Mouse (Mus musculus) lung, adult 2 months (tissue): Measurements from ENCODE around the gene Golgb1. TPM values are rescaled to one million over a fixed set of nuclear protein-coding genes. Genes with fewer than 3 reads are reported as not detected.

Source experiments
- DNase-seq: peaks from one replicate; pipeline ENCODE4 v3.0.0; 2022
- H3K4me1 ChIP-seq: fragments of 200-500 bp; 2 replicates; pipeline ENCODE4 v1.6.1; 2011; ENCODE audit warnings: low read length; ENCODE audit not compliant: control insufficient read depth, insufficient read depth
- H3K4me3 ChIP-seq: fragments of 200-500 bp; replicated peaks from 2 replicates; pipeline ENCODE3; 2011; ENCODE audit warnings: low read depth, mild to moderate bottlenecking, control low read depth, low read length; ENCODE audit errors: extremely low read depth
- CTCF ChIP-seq: fragments of 200-500 bp; IDR thresholded peaks from 2 replicates; pipeline ENCODE4 v1.5.1; 2011; ENCODE audit warnings: mild to moderate bottlenecking, low read length, control low read depth; ENCODE audit not compliant: insufficient read depth
- POLR2A ChIP-seq: fragments of 200-500 bp; IDR thresholded peaks from 2 replicates; pipeline ENCODE4 v1.6.1; 2011; ENCODE audit warnings: low read depth, mild to moderate bottlenecking, control low read depth, low read length, borderline replicate concordance; ENCODE audit errors: extremely low read depth
- WGBS: fragments of 180-500 bp; shearing (Covaris S2); methylation state at CpG from one replicate; pipeline ENCODE4 v1.1.7; 2018; 5-methylcytosine and 5-hydroxymethylcytosine counted together
- polyA plus RNA-seq: library from polyadenylated mRNA; depleted of rRNA; stranded (reverse); fragments of >200 nt; gene quantifications from 2 replicates; pipeline ENCODE4 v1.2.3, GENCODE M21; 2012

Gene Golgb1
- polyA plus RNA-seq, 1 experiment, result 48.6 TPM

DNA sequence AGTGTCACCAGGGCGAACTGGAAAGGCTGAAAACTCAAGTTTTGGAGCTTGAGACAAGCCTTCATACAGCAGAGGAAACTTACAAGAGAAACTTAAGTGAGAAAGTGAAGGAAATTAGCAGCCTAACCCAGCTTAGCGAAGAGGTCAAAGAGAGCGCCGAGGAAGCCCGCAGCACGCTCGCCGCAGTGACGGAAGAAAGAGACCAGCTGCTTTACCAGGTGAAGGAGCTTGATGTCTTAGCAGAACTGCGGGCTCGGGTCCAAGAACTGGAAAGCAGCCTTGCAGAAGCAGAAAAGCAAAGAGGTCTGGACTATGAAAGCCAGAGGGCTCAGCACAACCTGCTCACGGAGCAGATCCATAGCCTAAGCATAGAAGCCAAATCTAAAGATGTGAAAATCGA lies 37.4 kb downstream of the Golgb1 start:
- WGBS, result 80% methylated on average over 13 of the region's 13 CpGs
- TF ChIP-seq CTCF, result no peak
- TF ChIP-seq POLR2A, result no peak

DNA sequence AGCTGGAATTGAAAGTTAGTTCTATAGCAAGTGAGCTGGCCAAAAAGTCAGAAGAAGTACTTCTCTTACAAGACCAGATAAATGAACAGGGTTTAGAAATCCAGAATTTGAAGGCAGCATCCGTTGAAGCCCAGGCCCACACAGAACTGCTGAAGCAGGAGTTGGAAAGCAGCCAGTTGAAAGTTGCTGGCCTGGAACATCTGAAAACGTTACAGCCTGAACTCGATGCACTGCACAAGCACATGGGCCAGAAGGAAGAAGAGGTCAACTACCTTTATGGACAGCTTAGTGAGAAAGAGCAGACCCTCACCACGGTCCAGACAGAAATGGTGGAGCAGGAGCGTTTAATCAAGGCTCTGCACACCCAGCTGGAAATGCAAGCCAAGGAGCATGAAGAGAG lies 39.3 kb downstream of the Golgb1 start:
- TF ChIP-seq CTCF (no peak), POLR2A (no peak)
- Histone ChIP-seq H3K4me3 (no peak overlapping the region), H3K4me1 (no peaks in the 10 kb centered on the region)
- no peak for DNase-seq
- WGBS, result 85% methylated on average over 5 of the region's 5 CpGs

More for the DNA sequence above, 37.4 kb downstream of the Golgb1 start:
- H3K4me3 ChIP-seq, result no peak overlapping the region
- no peak for DNase-seq
- H3K4me1 ChIP-seq, result no peaks in the 10 kb centered on the region

DNA sequence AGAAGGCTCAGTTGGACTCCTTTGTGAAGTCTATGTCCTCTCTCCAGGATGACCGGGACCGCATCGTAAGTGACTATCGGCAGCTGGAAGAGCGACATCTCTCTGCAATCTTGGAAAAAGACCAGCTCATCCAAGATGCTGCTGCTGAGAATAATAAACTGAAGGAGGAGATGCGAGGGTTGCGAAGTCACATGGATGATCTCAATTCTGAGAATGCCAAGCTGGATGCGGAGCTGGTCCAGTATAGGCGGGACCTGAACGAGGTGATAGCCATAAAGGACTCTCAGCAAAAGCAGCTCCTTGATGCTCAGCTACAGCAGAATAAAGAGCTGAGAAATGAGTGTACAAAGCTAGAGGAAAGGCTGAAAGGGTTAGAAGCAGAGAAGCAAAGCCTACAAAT lies 43.6 kb downstream of the Golgb1 start:
- WGBS, result 94% methylated on average over 10 of the region's 10 CpGs
- no peak for TF ChIP-seq CTCF
- TF ChIP-seq POLR2A, result no peak
- H3K4me1 ChIP-seq, result no peaks in the 10 kb centered on the region
- DNase-seq, result no peak
- H3K4me3 ChIP-seq, result no peak overlapping the region

DNA sequence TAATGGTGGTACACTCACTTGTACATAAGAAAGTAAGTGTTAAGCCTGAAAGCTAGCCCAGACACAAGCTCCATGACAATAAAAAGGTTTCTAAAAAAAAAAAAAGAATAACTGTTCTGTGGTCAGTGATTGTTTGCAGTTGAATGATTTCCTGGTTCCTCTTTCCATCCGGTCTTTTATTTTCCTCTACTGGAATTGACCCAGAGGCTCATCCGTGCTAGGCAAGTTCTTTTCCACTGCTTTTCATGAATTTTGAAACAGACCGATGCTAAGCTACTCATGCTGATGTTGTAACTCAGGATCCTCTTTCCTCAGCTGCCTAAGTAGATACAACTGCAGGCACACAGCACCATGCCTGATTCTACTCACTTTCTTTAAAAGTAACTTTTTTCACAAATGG lies 45.5 kb downstream of the Golgb1 start:
- Histone ChIP-seq H3K4me1 (no peaks in the 10 kb centered on the region), H3K4me3 (no peak overlapping the region)
- WGBS, result 44% methylated on average over 3 of the region's 3 CpGs
- TF ChIP-seq POLR2A (no peak), CTCF (no peak)
- DNase-seq, result no peak

DNA sequence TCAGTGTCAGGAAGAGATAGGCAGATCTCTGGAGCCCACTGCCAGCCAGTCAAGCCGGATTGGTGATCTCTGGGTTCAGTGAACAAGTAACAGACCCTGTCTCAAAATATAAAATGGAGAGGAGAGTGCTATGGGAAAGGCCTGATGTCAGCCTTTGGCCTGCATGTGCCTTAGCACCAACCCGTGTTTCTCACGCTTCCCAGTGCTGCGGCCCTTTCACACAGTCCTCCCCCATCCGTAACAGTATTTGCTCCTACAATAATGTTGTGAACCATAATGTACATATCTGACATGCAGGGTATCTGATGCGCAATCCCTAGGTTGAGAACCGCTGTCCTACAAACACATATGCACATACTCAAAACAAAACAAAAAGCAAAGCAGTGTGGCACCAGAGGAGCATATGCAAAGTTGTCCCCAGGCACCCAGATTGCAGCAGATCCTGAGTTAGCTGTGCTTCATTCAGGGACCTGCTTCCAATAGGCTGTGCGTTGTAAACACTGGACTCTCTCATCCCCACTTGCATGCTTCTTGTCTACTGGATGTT lies 46.2 kb downstream of the Golgb1 start:
- H3K4me3 ChIP-seq, result no peak overlapping the region
- no peaks in the 10 kb centered on the region for H3K4me1 ChIP-seq
- no peak for DNase-seq
- TF ChIP-seq CTCF, result no peak
- no peak for TF ChIP-seq POLR2A
- 91% methylated on average over 8 of the region's 8 CpGs for WGBS

DNA sequence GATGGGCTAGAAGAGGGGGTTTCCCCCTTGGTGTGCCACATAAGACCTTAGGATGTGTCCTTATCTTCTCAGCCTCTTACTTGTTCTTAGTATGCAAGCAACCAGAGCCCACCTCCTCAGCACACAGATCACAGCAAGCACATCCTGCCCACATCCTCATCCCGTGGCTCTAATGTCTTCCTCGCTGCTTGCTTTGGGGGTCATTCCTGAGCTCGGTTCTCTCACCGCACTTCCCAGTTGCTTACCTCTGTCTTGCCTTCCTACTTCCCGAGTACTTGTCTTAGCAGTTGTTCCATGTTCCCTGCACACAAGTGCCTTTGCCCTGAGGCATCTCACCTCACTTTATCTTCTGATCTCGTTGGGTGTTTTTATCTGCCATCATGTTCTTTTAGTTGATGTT lies 47.0 kb downstream of the Golgb1 start:
- Histone ChIP-seq H3K4me3 (no peak overlapping the region), H3K4me1 (no peaks in the 10 kb centered on the region)
- TF ChIP-seq POLR2A (no peak), CTCF (no peak)
- 84% methylated on average over 6 of the region's 6 CpGs for WGBS
- no peak for DNase-seq

DNA sequence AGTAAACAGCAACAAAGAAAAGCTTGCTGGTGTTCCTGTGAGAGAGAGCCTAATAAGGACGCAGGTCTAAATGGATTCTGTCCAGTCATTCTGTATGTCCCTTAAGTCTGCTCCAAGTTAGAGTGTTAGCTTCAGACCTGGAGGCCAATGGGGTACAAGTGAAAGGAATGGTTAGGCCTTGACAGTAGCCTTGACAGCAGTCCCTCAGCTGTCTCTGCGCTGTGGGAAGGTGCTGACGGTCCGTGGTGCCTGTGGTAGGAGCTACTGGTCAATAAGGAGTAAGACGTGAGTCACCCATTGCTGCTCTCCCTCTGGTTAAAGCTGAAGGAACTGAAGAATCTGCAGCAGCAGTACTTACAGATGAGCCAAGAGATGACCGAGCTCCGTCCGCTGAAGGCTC lies 49.4 kb downstream of the Golgb1 start:
- DNase-seq, result no peak
- no peaks in the 10 kb centered on the region for H3K4me1 ChIP-seq
- 88% methylated on average over 8 of the region's 8 CpGs for WGBS
- no peak for TF ChIP-seq POLR2A
- TF ChIP-seq CTCF, result no peak
- no peak overlapping the region for H3K4me3 ChIP-seq

DNA sequence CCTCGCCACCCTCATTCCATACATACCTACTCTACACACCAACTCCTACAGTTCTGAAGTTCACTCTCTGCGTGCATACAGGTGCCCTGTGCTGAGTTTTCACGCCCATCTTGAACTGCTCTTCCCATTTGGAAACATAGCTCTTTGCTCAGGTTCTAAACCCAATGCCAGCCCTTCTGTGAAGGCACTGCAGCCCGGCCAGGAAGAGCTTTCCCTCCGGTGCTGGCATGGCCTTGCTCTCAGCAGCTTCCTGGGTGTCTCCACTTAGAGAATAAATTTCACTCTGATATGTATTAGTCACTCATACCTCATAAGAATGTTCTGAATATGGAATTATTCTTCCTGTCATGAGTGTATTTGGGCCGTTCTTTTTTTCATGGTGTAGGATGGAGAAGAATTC lies 50.4 kb downstream of the Golgb1 start:
- Histone ChIP-seq H3K4me3 (no peak overlapping the region), H3K4me1 (no peaks in the 10 kb centered on the region)
- no peak for DNase-seq
- 74% methylated on average over 6 of the region's 6 CpGs for WGBS
- no peak for TF ChIP-seq CTCF
- TF ChIP-seq POLR2A, result no peak

DNA sequence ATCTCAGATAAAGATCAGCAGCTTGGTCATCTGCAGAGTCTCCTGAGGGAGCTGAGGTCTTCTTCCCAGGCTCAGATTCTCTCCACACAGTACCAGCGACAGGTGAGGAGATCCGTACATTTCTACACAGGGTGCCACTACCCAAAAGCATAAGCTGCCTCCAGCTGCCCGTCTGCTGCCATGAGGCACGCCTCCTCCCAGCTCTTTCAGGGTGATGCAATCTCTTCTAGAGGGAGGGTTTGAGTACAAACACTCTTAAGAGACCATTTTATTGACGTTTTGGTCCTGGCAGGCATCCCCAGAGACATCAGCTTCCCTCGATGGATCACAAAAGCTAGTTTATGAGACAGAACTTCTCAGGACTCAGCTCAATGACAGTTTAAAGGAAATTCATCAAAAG lies 50.9 kb downstream of the Golgb1 start:
- no peak overlapping the region for H3K4me3 ChIP-seq
- no peaks in the 10 kb centered on the region for H3K4me1 ChIP-seq
- no peak for DNase-seq
- TF ChIP-seq POLR2A (no peak), CTCF (no peak)
- 57% methylated on average over 6 of the region's 6 CpGs for whole genome bisulfite sequencing

DNA sequence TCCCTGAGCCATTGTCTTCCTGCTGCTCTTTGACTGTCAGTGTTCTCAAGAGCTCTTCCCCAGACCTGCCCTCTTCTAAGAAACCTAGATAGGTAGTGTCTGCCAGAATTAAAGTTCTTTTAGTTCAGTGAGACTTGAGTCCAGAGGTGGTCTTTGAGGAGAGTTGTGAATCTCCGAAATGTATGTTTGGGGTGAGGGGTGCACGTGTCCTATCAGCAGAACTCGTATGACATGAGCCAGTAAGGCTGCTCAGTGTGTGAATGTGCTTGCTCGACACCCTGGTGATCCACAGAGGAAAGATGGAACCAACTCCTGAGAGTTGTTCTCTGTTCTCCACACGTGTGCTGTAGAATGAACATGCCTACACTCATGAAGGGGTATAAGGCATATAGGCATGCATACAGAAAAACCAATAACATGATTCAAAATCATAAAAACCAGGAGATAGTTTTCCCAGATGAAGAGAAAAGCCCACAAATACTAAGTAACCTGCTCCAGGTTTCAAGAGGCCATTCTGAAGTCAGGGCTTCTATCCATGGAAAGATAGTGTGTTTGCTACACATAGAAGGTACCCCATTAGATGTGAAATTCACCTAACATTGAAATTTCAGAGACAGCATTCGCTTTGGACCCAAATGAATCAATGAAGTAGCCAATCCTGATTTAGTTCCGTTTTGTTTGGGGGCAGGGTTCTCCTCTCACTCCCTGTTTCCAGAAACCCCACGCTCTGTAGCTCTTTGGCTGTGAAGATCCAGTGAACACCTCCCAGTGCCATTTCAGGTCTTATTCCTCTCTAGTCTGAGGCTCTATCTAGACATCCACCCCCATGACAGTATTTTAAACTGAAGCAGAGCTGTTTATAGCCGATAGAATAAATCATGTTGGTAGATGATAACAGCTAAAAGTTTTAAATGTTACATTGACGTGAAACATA lies 51.8 kb downstream of the Golgb1 start:
- H3K4me3 ChIP-seq, result no peak overlapping the region
- DNase-seq, result no peak
- no peak for TF ChIP-seq CTCF
- no peak for TF ChIP-seq POLR2A
- 93% methylated on average over 10 of the region's 10 CpGs for WGBS
- no peaks in the 10 kb centered on the region for H3K4me1 ChIP-seq
